Mouse (Mus musculus): ENCODE results near the gene Agbl1. TPM values are rescaled to one million over a fixed set of nuclear protein-coding genes. Genes with fewer than 3 reads are reported as not detected.
"Not testable (repeated sequence)": the region's sequence is repeated elsewhere in the genome, so short reads cannot be mapped to it uniquely, and the experiment has no call there.

Gene Agbl1
- total RNA-seq, 1 experiment from 2014 or later: not detected

DNA sequence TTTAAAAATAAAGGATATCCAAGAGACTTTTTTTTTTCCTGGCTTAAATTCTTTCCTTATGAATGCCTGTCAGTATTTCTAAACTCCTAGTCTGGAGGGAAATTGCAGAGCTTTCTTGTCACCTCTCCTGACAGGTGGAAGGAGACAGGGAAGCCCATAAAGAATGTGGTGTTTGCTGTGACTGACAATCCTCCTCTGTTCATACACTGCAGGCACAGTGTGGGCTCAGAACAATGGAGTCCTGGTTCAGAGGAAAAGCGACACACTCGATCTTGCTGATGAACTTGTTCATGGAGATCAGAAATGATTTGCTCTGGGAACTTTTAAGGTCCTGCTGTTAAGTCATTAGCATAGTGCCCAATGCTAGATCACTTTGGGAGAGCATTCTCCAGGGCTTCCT is 368.1 kb downstream of the Agbl1 start:
- no peak for DNase-seq

- DNase-seq: no peak
Measured at GRCm38 (mm10) chr7:76600050-76600690, 370.5 kb downstream of the Agbl1 start.

DNA sequence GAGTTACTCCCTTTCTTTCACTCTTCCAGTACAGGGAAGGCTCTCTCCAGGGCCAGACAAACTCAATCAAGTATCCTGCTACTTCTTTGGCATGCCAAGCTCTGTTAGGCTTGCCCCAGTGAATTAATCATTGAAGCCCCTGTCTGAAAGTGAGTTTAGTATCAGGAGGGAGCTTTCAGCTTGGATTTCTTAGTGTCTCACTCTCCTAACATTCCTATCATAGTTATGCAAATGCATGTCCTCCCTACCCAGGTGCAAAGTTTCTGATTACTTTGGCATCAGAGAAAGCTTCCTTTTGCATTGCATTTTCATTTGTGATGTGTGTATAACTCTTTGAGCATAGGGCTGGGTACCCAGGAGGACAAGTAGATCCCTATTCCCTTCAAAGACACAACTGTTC is 399.8 kb downstream of the Agbl1 start:
- no peak for DNase-seq

DNA sequence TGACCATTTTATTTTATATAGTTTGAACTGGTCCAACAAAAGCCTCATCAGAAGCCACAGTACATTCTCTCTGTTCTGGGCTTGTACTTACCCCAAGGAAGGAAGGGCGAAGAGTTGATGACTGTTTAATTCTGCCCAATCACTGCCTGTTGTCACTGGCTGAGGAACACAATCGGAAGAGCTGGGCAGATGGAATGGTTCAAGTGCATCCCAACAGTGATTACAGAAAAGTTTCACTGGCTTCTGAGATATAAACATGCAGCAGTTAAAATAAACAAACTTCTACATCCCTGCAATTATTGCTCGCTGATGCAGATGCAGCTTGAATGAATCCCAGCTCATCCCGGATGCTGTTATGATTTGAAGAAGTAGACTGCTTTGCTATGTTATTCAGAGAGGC is 421.3 kb downstream of the Agbl1 start:
- no peak for DNase-seq

- no peak for DNase-seq
Measured at GRCm38 (mm10) chr7:76661072-76661471, 431.4 kb downstream of the Agbl1 start.

- DNase-seq: no peak
Measured at GRCm38 (mm10) chr7:76674856-76675255, 445.2 kb downstream of the Agbl1 start.

DNA sequence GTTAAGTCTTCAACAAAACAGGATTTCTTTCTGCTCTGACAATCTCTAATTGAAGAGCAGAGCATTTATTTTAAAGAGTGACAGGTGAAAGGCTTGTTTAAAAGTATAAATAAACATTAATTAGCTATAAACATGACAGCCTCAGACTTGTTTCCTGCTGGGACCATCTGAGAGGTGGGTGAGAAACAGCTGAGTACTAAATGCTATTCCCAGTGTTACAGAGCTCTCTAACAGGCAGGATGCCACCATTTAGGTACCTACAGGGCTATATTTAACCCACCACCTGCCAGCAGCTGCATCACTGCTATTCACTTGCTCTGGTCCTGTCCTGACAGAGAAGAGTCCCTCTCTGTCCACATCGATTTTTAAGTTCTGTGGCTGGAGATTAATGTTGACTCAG is 471.5 kb downstream of the Agbl1 start:
- no peak for DNase-seq

- not testable (repeated sequence) for DNase-seq
Measured at GRCm38 (mm10) chr7:76732220-76732619, 502.5 kb downstream of the Agbl1 start.

GRCm38 (mm10) chr7:76777237-76777855 is 547.7 kb downstream of the Agbl1 start:
- DNase-seq: no peak

DNA sequence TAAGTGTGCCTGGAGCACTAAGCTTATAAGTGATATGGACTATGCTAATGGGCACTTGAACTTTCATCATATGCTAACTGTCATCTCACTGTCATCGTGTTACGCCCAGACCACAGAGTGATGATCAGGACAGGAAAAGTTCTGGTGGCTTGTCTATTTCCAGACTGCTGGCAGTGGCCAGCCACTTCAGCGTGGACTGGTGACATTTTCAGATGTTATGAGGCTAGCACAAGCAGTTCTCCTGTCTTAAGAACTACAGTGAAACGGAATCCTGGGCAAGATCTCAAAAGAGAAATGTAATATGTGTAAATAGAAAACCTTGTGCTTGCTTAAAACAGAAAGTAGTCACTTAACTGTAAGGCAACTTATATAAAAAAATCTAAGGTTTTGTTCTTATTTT is 550.8 kb downstream of the Agbl1 start:
- DNase-seq: no peak

DNA sequence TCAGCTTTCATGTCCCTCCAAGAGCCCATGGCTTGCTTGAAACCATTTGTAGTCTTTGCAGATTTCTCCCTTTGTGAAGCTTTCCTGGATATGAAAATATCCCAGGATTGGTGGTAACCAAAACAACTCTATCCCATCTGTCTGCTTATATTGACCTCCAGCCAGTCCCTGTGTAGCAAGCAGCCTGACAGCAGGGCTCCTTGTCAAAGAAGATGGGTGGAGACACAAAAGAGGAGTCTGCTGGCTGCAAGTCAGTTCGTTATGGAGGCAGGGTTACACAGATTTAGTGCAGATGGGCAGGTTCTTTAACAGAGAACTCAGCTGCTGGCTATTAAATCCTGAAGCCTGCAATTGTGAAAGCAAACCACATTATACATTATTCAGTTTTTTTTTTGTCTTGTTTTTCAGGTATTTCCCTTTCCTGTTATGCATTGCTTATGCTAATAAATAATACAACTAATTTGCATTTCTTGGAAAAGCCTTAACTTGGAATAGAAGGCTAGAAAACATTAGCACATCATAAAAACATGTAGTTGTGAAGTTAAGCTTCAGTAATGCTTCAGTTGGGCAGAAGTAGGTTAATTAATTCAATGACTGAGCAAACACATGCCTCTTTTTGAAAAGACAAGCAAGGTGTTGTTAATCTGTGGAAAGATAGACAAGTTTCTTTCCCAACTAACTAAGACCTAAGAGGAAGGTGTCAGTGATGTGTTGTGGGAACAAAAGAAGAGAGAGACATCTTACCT is 559.0 kb downstream of the Agbl1 start:
- DNase-seq: no peak

GRCm38 (mm10) chr7:76790041-76790440 is 560.4 kb downstream of the Agbl1 start:
- no peak for DNase-seq

GRCm38 (mm10) chr7:76791247-76791646 is 561.6 kb downstream of the Agbl1 start:
- DNase-seq: no peak

- DNase-seq: no peak
Measured at GRCm38 (mm10) chr7:76810003-76810402, 580.3 kb downstream of the Agbl1 start.

DNA sequence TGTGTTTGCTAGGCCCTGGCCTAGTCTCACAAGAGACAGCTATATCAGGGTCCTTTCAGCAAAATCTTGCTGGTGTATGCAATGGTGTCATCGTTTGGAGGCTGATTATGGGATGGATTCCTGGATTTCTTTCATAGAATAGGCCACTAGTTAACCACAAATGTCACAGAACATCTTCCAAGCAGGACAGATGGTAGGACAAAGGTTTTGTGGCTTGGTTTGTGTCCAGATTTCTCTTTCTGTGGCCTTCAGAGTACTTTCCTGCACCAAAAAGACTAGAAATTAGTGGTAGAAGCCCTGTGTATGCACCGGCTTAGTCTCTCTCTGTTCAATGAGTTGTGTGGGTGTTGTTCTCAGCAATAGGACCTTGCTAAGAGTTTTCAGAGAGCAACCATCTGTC is 590.9 kb downstream of the Agbl1 start:
- DNase-seq: no peak

DNA sequence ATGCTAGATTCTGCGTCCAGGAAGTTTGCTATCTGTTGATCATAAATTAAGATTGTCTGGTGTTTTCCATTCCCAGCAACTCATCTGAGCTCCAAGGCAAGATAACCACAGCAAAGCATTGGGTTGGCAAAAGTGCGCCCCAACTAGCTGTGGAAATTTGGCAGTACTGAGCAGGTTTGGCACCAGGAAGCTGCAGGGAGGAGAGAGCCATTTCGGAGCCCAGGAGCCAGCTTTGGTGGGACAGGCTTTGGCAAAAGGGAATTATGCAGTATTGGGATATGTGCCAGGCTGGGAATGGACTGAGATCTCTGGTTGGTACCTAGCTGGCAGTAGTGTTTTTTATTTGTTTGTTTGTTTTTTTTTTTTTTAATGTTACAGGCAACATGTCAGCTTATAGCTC is 612.5 kb downstream of the Agbl1 start:
- no peak for DNase-seq

- DNase-seq: no peak
Measured at GRCm38 (mm10) chr7:76889416-76890209, 659.9 kb downstream of the Agbl1 start.

- no peak for DNase-seq
Measured at GRCm38 (mm10) chr7:76904096-76904495, 674.4 kb downstream of the Agbl1 start.

- DNase-seq: no peak
Measured at GRCm38 (mm10) chr7:76911672-76912071, 682.0 kb downstream of the Agbl1 start.

GRCm38 (mm10) chr7:76918871-76919270 is 689.2 kb downstream of the Agbl1 start:
- no peak for DNase-seq

- no peak for DNase-seq
Measured at GRCm38 (mm10) chr7:76921671-76922070, 692.0 kb downstream of the Agbl1 start.

GRCm38 (mm10) chr7:76935219-76935618 is 705.5 kb downstream of the Agbl1 start:
- no peak for DNase-seq

- DNase-seq: peak; percentile 13
Measured at GRCm38 (mm10) chr7:76941531-76941930, 711.8 kb downstream of the Agbl1 start.

Measured in adrenal gland, postnatal 25 days (tissue).